Mouse (Mus musculus) heart, postnatal 10 days (tissue): ENCODE measurements around the gene Itch. TPM values are rescaled to one million over a fixed set of nuclear protein-coding genes. Genes with fewer than 3 reads are reported as not detected.
"Not testable (repeated sequence)": the region's sequence is repeated elsewhere in the genome, so short reads cannot be mapped to it uniquely, and the experiment has no call there.

Experiments used
- DNase-seq, 2 experiments: peaks; one replicate each; pipeline ENCODE4 v3.0.0; 2021
- intact Hi-C: fragments of 180-260 bp; cut with DNase I; formaldehyde crosslinking; loops from one replicate; pipeline ENCODE4 v1.15.1; 2025
- total RNA-seq, 2 experiments: library from RNA; stranded (reverse); gene quantifications; 2 replicates each; pipeline ENCODE4 v1.2.3; 2021

The Itch gene
- 10 to 100 TPM; 35.4 to 39.4 TPM for total RNA-seq

- intact Hi-C loops: no loop called here
- DNase-seq: peak; percentile 93 to 94
Observed at GRCm38 (mm10) chr2:155133011-155133976, at the start of gene Itch. TSS of gene Itch (plus strand) at chr2:155133509.

- intact Hi-C loops: loop anchor here (5.0 to 10.0 kb wide), 3 partner anchors 83 to 300 kb away; partner anchors contain the start of gene Trp53inp2
Observed at GRCm38 (mm10) chr2:155084546-155084945, 48.8 kb upstream of the Itch start.

GRCm38 (mm10) chr2:155086328-155086727 lies 47.0 kb upstream of the Itch start:
- peak in 1 of 2 experiments; percentile 16 for DNase-seq

More at GRCm38 (mm10) chr2:155084546-155084945, 48.8 kb upstream of the Itch start:
- no peak for DNase-seq

GRCm38 (mm10) chr2:155088264-155088663 lies 45.0 kb upstream of the Itch start:
- DNase-seq: no peak
- intact Hi-C loops: loop anchor here (10.0 kb wide), 1 partner anchor 297 kb away; the partner anchor contains the start of gene Trp53inp2

More at GRCm38 (mm10) chr2:155086328-155086727, 47.0 kb upstream of the Itch start:
- intact Hi-C loops: loop anchor here (10.0 kb wide), 1 partner anchor 298 kb away; the partner anchor contains the start of gene Trp53inp2

DNA sequence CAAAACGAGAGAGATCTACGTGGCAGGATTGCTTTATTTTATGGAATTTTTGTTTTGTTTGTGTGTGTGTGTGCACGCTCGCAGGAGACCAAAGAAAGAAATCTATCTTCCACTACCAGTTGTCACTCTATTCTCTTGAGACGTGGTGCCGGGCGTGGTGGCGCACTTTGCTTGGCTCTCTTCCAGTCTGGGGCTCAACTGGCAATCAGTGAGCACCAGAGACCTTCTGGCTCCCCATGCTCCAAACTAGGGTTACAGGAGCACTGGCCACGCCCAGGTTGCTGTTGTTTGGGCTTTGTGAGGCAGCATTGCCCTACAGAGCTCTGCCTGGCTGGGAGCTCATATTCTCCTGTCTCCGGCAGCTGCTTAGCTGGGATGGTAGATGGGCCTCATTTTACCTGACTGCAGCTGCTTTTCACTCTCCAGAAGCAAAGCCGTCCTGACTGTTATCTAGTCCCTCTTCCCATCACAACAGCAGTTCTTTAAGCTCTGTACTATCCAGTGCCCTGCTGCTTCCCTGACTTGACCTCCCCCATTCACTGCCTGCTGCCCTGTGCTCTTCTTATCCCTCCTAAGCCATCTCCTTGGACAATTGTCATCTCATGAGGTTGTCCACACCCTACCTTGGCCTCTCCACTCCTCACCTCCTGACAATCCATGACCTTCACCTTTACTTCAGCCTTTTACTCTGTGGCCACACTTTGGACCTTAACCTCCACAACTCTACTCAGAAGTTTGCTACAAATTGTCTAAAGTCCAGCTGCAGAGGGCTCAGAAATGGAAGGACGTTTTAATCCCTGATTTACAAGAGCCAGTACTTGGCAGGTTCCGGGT lies 42.2 kb upstream of the Itch start:
- no peak for DNase-seq
- intact Hi-C loops: no loop called here

- DNase-seq: no peak
- intact Hi-C loops: no loop called here
Observed at GRCm38 (mm10) chr2:155091743-155092075, 41.6 kb upstream of the Itch start.

DNA sequence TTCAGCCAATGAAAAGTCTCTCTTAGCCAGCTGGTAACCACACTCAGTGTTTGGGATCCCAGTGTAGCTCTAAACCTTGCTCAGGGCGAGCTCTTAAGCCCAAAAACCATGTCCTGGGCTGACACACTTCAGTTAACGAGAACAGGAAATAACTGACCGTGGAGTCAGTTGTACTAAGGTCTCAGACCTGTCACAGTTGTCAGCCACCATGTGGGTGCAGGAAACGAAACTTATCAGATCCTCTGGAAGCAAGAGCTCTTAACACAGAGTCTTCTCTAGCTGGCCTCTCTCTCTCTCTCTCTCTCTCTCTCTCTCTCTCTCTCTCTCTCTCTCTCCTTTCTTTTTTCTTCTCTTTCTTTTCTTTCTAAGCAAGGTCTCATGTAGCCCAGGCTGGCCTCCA lies 39.9 kb upstream of the Itch start:
- intact Hi-C loops: no loop called here

GRCm38 (mm10) chr2:155098720-155099380 lies 34.5 kb upstream of the Itch start:
- DNase-seq: peak; percentile 8 to 15
- intact Hi-C loops: no loop called here

More for the DNA sequence above, 39.9 kb upstream of the Itch start:
- no peak for DNase-seq

- intact Hi-C loops: no loop called here
- peak; percentile 21 to 29 for DNase-seq
Observed at GRCm38 (mm10) chr2:155099421-155099820, 33.9 kb upstream of the Itch start.

DNA sequence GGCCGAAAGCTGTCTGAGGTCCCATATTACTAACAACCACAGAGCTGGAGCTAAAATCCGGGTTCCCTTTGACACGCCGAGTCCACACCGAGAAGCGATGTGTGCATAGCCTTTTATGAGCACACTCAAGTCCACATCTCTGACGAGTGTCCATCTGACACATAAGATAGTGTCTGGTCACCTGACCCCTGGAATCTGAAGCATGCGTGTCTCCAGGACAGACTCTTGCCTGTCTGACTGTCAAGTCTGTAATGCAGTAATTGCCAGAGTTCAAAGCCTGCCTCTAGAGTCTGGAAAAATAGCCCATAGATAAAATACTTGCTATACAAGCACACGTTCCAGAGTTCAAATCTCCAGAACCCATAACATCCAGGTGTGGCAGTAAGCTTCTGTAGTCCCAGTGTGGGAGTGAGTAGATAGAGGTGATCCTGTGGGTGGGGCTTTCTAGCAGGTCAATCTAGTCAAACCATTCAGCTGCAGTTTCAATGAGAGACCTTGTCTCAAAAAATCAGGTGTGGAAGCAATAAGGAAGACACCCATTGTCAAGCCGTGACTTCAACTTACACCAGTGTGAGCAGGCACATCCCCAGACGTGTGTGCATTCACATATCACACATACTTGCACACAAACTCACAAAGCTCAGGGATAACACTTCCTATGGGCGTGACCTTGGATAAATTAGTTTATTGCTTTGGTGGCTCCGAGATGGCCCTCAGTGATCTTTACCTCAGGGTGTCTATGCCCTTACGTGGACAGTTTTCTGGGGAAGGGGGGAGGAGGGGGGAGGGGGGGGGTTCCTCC lies 33.1 kb upstream of the Itch start:
- intact Hi-C loops: no loop called here
- no peak for DNase-seq

- DNase-seq: no peak
- intact Hi-C loops: no loop called here
Observed at GRCm38 (mm10) chr2:155100796-155101259, 32.5 kb upstream of the Itch start.

DNA sequence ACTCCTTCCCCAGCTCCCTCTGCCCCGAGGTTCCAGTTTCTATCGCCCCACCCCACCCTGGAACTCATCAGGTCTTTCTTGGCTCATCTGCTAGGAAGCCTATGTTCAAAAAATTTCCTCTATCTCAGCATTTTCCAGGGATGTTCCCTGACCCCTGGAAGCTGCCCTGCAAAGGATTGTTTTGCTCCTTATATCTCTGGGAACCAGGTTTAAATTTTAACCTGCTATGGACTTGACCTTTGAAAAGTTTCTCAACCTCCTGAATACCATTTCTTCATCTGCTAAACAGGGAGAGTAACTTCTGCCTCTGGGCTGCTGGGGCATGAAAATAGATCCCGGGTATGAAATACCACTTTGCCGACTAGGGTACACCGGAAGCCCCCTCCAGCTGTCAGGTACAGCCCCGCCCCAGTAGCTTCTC lies 31.5 kb upstream of the Itch start:
- no peak for DNase-seq
- intact Hi-C loops: no loop called here

DNA sequence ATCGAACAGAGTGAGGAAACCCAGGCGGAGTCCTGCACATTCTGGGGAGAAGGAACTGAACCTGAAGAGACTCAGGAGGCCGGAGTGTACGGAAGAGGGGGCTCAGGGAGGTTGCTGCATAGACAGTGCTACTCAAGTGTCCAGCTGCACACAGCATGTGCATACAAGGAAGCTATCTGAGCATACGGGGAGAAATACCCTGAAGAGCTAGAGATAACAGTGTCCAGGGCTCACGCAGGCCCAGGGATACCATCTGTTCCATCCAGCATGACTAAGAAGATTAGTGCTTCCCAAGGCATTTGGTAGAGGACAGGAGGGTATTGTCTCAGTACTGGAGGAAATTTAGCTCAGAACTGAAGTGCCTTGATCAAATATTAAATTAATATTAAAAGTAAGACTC lies 29.7 kb upstream of the Itch start:
- DNase-seq: no peak

GRCm38 (mm10) chr2:155107276-155107675 lies 26.0 kb upstream of the Itch start:
- DNase-seq, intact Hi-C loops: not testable (repeated sequence)

More for the DNA sequence above, 29.7 kb upstream of the Itch start:
- intact Hi-C loops: no loop called here

DNA sequence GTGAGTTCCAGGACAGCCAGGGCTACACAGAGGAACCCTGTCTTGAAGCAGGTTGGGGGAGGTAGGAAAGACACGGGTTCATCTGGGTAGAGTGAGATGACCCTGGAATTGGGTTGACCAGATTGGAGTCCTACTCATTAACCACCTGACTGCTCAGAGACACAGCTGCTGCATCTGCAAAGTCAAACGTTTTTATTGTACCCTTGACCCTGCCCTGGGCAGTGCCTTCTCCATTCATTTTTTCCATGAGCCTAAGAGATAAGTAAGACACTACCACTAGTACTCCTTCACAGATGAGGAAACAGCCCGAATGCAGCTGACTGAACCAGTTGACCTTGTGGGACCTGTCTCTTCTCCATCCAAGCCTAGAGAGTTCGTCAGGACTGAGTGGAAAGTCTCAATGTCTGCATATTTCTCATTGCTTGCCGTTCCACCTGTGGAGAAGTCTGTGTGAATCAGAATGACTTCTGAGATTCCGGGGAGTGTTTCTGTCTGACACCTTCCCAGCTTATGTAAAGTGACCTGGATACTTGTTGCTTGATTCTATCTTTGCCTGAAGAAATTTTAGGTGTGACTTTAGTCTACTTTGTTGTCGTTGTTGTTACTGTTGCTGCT lies 18.0 kb upstream of the Itch start:
- DNase-seq: no peak

DNA sequence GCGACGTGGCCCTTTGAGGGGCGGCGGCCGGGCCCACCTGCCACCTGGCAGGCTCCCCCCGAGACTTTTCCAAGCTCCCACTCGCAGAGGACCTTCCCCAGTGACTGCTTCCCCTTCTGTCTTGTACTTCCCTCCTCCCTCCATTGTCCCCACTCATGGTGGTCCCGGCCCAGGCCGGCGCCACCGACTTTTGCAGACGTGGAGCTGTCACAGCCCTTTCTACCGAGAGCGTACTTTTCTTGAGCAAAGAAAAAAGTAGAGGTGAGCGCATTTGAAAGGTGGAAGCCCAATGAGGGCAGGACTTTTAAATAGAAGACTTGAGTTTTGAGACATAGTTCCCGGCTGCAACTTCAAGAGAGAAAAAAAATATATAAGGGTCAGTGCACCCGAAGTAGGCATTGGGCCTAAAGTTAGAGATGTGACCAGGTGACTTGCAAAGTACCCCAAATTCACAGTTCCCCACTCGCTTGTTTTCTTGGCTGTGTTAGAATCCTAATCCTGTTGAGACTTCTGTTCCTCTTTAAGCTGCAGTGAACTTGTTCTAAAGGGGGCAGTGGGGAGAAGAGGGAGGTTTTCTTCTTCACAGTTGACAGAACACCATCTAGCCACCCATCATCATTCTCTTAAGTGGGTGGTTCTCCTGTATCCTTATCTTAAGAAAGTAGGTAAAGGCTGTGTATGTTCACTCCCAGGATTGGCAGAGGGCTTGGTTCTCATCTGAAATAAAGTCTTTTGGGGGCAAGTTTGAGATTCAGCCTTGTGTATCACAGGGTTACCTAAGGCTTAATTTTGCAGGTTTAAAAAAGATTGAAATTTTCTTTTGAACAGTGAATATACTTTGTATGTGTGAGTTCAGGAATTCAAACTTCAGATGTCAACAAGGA lies 910 bp downstream of the Itch start:
- intact Hi-C loops: no loop called here
- peak in 1 of 2 experiments; percentile 53 for DNase-seq

More for the DNA sequence above, 18.0 kb upstream of the Itch start:
- intact Hi-C loops: no loop called here

- intact Hi-C loops: no loop called here
- DNase-seq: no peak
Observed at GRCm38 (mm10) chr2:155135092-155135491, 1.8 kb downstream of the Itch start.

DNA sequence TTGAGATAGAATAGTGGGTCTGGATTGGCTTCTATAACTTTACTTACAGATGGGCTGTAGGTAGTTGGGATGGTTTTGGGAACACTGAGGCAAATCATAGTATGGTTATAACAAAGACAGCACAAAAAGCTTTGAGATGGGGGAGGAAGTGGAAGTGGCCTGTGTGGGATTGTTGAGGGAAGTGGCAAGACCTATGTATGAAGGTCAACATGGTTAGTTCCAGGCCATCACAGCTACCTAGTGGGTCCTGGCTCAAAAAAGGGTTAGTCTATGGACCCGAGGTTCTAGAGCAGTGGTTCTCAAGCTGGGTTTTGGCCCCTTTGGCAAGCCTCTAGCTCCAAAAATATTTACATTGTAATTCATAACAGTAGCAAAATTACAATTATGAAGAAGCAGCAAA lies 2.2 kb downstream of the Itch start:
- no peak for DNase-seq
- intact Hi-C loops: no loop called here
